Mouse (Mus musculus): ENCODE results near the gene Gm9913. TPM values are rescaled to one million over a fixed set of nuclear protein-coding genes. Genes with fewer than 3 reads are reported as not detected.

Gm9913 gene
- under 1 TPM; 0.20 to 0.28 TPM for total RNA-seq (2021)

DNA sequence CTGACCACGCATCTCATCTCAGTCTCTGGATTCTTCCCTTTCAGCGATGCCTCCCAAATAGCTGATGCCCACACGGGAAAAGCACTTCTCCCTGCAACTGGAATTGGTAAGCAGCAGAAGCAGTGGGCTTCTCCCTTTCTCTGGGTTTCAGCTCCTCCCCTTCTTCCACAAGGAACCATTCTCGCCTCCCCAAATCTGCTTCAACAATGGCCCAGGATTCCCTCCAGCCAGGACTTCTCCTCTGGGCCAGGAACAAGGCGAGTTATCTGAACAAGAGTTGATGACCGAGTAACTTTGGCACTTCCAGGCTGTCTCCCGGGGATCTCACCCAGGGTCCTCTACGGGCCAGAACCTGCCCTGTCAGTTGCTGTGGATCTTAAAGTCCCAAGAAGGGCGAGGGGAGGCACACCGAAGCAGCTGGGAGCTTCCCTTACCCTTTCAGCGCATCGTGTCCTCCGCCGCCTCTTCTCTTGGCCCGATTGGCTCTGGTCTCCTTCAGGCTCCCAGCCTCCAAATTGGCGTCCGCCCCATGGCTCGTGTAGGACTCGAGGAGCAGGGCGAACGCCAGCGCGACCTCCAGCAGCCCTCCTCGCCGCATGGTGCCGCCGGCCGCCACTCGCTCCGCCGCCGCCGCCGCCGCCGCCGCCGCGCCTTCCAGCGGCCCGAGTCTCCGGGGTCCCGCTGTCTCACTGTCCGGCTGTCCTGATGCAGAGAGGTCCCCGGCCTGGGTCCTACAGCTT, at the start of gene Gm9913:
Gene Gm9913, plus strand, starts transcription at position 84 of the 740 bp plus-strand sequence.
- DNase-seq (ENCODE audit: extremely low spot score in 1 of 2, low spot score in 2 of 2): peak in 1 of 2 experiments; percentile 71
- intact Hi-C loops (cut with DNase I): no loop called here

DNA sequence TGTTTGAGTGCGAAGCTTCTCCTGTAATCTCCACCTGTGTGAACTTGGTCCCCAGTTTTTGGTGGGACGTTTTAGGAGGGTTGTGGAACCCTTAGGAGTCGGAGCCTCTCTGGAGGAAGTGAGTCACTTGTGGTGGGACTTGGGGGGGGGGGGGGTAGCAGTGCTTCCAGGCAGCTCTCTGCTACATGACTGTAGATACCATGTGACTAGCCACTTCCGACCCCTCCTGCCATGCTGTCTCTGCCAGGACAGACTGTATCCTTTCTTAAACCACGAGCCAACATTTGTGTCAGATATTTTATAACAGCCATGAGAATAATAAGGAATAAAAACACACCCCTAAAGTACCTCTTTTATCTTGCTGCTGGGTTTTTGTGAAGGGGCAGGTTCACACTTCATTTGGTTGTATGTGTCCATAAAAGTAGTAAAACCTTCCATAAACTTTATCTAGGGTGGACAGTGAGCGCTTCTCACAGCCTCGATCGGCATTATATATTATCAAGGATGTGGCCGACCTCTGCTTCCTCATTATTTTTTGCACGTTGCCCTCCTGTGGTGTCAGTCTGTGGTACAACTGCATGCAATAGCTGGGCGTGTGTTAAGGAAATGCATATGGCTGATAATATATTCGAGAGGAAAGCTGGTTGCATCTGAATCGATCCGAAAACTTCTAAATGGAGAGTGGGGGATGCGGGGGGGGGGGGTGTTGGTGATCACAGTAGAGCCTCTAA, 48.7 kb upstream of the Gm9913 start:
- intact Hi-C loops (cut with DNase I): no loop called here
- DNase-seq (ENCODE audit: extremely low spot score in 1 of 2, low spot score in 2 of 2): no peak

DNA sequence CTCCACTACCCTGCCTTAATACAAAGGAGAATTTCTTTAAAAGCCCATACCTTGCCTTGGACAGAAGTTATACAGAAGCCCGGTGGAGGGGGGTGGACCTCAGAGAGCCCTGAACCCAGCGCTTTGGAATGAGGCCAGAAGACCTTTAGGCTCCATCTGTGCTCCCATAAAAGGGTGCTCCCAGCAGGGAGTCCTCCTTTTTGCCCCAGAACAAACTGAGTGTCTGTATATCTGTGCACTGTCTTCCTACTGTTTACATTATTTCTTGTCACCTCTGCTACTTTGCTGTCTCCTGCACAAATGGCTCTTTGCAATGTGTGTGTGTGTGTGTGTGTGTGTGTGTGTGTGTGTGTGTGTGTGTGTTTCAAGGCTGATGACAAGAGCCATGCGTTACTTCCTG, 45.8 kb upstream of the Gm9913 start:
- DNase-seq (ENCODE audit: extremely low spot score in 1 of 2, low spot score in 2 of 2): no peak
- intact Hi-C loops (cut with DNase I): no loop called here

DNA sequence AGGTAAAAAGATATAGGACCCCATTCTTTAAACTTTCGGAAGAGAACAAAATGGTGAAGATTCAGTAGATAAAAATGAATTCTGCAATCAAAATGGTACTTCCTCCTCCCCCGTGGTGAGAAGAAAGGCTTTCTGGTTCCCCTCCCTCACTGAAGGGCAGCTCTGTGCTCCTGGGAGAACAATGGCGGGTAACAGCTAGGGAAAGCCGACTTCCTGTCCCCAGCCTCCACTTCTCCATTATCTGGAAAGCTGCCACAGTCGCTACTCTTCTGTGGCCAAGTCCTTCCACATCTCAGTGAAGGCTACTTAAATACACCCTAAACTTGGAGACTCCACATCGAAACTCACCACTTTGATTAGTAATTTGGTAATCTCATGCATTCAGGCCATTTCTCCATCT, 40.9 kb upstream of the Gm9913 start:
- intact Hi-C loops (cut with DNase I): no loop called here
- no peak for DNase-seq (ENCODE audit: extremely low spot score in 1 of 2, low spot score in 2 of 2)

GRCm38 (mm10) chr2:125470553-125471295, 34.2 kb upstream of the Gm9913 start:
- intact Hi-C loops (cut with DNase I): no loop called here
- DNase-seq (ENCODE audit: extremely low spot score in 1 of 2, low spot score in 2 of 2): peak; percentile 20 to 47

DNA sequence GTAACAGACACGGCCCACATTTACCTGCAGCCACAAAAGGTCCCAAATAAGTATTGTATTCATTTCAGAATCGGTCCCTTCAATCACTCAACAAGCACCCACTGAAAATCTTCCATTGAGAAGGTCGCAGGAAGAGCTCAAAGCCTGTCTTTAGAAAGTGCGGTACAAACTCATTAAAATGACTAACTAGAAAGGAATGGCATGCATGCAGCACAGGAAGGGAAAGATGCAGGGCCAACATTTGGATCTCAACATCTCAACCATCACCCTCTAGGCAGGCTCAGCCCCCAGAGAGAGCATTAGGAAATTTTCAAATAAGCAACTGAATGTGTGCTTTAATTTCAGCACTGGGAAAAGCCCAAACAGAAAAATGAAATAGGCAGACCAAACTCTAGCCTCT, 33.2 kb upstream of the Gm9913 start:
- no peak for DNase-seq (ENCODE audit: extremely low spot score in 1 of 2, low spot score in 2 of 2)
- intact Hi-C loops (cut with DNase I): no loop called here

DNA sequence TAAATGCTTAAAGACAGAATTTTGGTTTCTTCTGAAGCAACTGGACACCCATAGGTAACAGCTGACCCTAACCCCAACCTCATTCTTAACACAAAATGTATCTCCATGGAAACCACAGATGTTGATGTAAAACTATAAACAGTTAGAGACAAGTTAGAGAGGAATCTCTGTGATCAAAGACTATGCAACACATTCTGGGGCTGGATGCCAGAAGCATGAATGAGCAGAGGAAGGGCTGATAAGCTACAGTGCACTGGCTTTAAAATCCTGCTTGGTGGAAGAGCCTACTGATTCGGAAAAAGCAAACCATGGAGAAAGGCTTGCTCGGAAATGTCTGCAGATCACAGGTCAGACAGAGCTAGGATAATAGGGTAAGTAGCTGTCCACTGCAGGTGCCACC, 31.7 kb upstream of the Gm9913 start:
- intact Hi-C loops (cut with DNase I): no loop called here

GRCm38 (mm10) chr2:125474690-125475089, 30.2 kb upstream of the Gm9913 start:
- intact Hi-C loops (cut with DNase I): no loop called here
- DNase-seq (ENCODE audit: extremely low spot score in 1 of 2, low spot score in 2 of 2): no peak

More for the DNA sequence above, 31.7 kb upstream of the Gm9913 start:
- DNase-seq (ENCODE audit: extremely low spot score in 1 of 2, low spot score in 2 of 2): no peak

DNA sequence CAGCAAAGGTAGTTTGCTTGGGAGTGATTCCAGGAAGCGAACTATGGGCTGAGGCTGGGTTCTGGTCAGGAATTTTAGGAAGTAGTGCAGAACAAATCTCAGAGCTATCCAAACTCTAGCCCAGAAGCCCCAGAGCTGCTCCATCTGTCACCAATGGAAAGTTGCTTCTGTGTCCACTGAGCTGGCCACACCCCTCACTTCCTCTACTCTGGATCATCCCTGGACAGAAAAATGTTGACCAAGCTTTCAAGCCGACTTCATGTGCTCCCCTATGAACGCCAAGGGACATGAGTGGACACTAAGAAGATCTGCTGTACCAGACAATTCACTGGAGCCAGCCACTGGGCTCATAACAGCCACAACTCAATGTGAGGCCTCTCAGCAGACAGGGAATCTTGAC, 28.7 kb upstream of the Gm9913 start:
- intact Hi-C loops (cut with DNase I): no loop called here
- no peak for DNase-seq (ENCODE audit: extremely low spot score in 1 of 2, low spot score in 2 of 2)

DNA sequence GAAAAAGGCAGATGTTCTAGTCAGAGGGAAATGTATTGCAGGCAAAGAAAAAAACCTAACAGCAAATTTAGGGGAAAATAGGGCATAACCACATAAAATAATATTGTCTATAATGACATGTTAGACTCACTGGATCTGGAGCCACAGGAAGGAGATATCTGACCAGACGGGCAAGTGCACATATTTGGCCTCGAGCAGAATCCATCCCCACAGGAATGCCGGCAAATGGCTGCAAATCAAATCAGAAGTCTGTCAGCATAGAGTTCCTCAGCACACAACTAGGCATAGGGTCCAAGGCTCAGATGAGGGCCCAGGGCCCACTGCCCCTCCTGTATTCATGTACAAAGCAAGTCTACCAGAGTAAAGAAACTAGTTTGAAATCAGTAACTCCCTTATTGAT, 27.5 kb upstream of the Gm9913 start:
- DNase-seq (ENCODE audit: extremely low spot score in 1 of 2, low spot score in 2 of 2): no peak
- intact Hi-C loops (cut with DNase I): no loop called here

- no peak for DNase-seq (ENCODE audit: extremely low spot score in 1 of 2, low spot score in 2 of 2)
- intact Hi-C loops (cut with DNase I): no loop called here
These were observed 26.2 kb upstream of the Gm9913 start for GRCm38 (mm10) chr2:125478705-125479104.

- DNase-seq (ENCODE audit: extremely low spot score in 1 of 2, low spot score in 2 of 2): no peak
- intact Hi-C loops (cut with DNase I): no loop called here
These were observed 24.8 kb upstream of the Gm9913 start for GRCm38 (mm10) chr2:125480057-125480456.

GRCm38 (mm10) chr2:125481116-125481515, 23.8 kb upstream of the Gm9913 start:
- intact Hi-C loops (cut with DNase I): no loop called here

GRCm38 (mm10) chr2:125481531-125482317, 23.2 kb upstream of the Gm9913 start:
- no peak for DNase-seq (ENCODE audit: extremely low spot score in 1 of 2, low spot score in 2 of 2)
- intact Hi-C loops (cut with DNase I): no loop called here

More at GRCm38 (mm10) chr2:125481116-125481515, 23.8 kb upstream of the Gm9913 start:
- DNase-seq (ENCODE audit: extremely low spot score in 1 of 2, low spot score in 2 of 2): peak in 1 of 2 experiments; percentile 15

GRCm38 (mm10) chr2:125484164-125484563, 20.7 kb upstream of the Gm9913 start:
- no peak for DNase-seq (ENCODE audit: extremely low spot score in 1 of 2, low spot score in 2 of 2)
- intact Hi-C loops (cut with DNase I): no loop called here

GRCm38 (mm10) chr2:125484910-125485309, 20.0 kb upstream of the Gm9913 start:
- DNase-seq (ENCODE audit: extremely low spot score in 1 of 2, low spot score in 2 of 2): no peak
- intact Hi-C loops (cut with DNase I): no loop called here

DNA sequence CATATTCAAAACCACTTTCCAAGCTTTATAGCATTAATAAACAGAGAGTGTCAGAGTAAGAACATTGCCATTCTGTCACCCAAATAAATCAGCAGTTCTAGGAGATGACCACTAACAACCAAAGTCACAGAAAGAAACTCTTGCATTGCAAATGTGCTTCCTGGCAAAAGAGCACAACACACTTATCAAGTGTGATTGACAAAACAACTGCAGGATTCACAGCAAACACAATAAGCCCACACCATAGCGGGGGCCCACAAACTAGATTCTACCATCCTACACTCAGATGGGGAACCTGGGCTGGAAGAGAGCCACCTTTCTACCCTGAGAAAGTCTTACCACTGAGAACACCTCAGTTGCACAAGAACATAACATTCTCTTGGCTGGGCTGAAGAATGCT, 14.9 kb upstream of the Gm9913 start:
- intact Hi-C loops (cut with DNase I): no loop called here
- no peak for DNase-seq (ENCODE audit: extremely low spot score in 1 of 2, low spot score in 2 of 2)

- DNase-seq (ENCODE audit: extremely low spot score in 1 of 2, low spot score in 2 of 2): no peak
- intact Hi-C loops (cut with DNase I): no loop called here
These were observed 12.6 kb upstream of the Gm9913 start for GRCm38 (mm10) chr2:125492050-125492900.

Data from left cerebral cortex, postnatal 10 days (tissue).